Mouse (Mus musculus) kidney, adult 2 months (tissue): Measurements from ENCODE around the gene Ncbp3. TPM values are rescaled to one million over a fixed set of nuclear protein-coding genes. Genes with fewer than 3 reads are reported as not detected.

Source experiments
- DNase-seq: peaks from one replicate; pipeline ENCODE4 v3.0.0; 2021
- H3K27ac ChIP-seq: fragments of 200-500 bp; 2 replicates; pipeline ENCODE4 v1.5.1; 2012; ENCODE audit warnings: low read depth, low read length, control low read depth, inconsistent platforms; ENCODE audit not compliant: insufficient read depth
- H3K27me3 ChIP-seq: fragments of 200-500 bp; replicated peaks from 2 replicates; pipeline ENCODE4 v1.6.1; 2012; ENCODE audit warnings: mild to moderate bottlenecking, moderate library complexity, low read length, inconsistent platforms; ENCODE audit not compliant: control insufficient read depth, insufficient read depth
- H3K36me3 ChIP-seq: fragments of 200-500 bp; 2 replicates; pipeline ENCODE4 v1.6.1; 2012; ENCODE audit warnings: mild to moderate bottlenecking, moderate library complexity, low read length, inconsistent platforms; ENCODE audit not compliant: control insufficient read depth, insufficient read depth
- H3K4me1 ChIP-seq: fragments of 200-500 bp; 2 replicates; pipeline ENCODE4 v1.6.1; 2011; ENCODE audit warnings: low read length; ENCODE audit not compliant: control insufficient read depth, insufficient read depth
- H3K4me3 ChIP-seq: fragments of 200-500 bp; 2 replicates; pipeline ENCODE4 v1.5.1; 2011; ENCODE audit warnings: mild to moderate bottlenecking, low read depth, low read length, control low read depth; ENCODE audit not compliant: insufficient read depth
- CTCF ChIP-seq: fragments of 200-500 bp; conservative IDR thresholded peaks from 2 replicates; pipeline ENCODE4 v1.5.1; 2011; ENCODE audit warnings: low read depth, mild to moderate bottlenecking, control low read depth, low read length, moderate library complexity, mixed read lengths; ENCODE audit not compliant: insufficient read depth, insufficient read length
- POLR2A ChIP-seq: fragments of 200-500 bp; IDR thresholded peaks from one replicate; pipeline ENCODE4 v1.6.1; 2011; ENCODE audit warnings: low read depth, low read length, control low read depth
- WGBS: fragments of 180-500 bp; shearing (Covaris S2); methylation state at CpG from one replicate; pipeline ENCODE4 v1.1.7; 2018; 5-methylcytosine and 5-hydroxymethylcytosine counted together
- polyA plus RNA-seq: library from polyadenylated mRNA; depleted of rRNA; stranded (reverse); fragments of >200 nt; gene quantifications from 2 replicates; pipeline ENCODE4 v1.2.3, GENCODE M21; 2012

The Ncbp3 gene
- polyA plus RNA-seq, 1 experiment: 2.9 TPM

GRCm38 (mm10) chr11:73090283-73090682, 42.7 kb downstream of the Ncbp3 start, which contains the start of gene Itgae:
Itgae (plus strand) TSS chr11:73090583.
- H3K4me3 ChIP-seq: no peak within 1 kb of the TSS
- DNase-seq: no peak
- H3K36me3 ChIP-seq: no peaks in the 10 kb centered on the region
- 88% methylated on average over 4 of the region's 4 CpGs for WGBS
- no peak for TF ChIP-seq CTCF
- TF ChIP-seq POLR2A: no peak
- H3K27me3 ChIP-seq: no peaks in the 10 kb centered on the region
- peaks cover 2% of the 10 kb centered on the region; the same call in 1 of the 2 replicates for H3K4me1 ChIP-seq
- no peak within 1 kb of the TSS for H3K27ac ChIP-seq

- TF ChIP-seq CTCF: no peak
- TF ChIP-seq POLR2A: no peak
- no peak overlapping the region for H3K27ac ChIP-seq
- 96% methylated on average over 2 of the region's 2 CpGs for WGBS
- DNase-seq: no peak
- H3K27me3 ChIP-seq: no peaks in the 10 kb centered on the region
- H3K36me3 ChIP-seq: no peaks in the 10 kb centered on the region
- H3K4me3 ChIP-seq: no peak overlapping the region
- H3K4me1 ChIP-seq: no peaks in the 10 kb centered on the region
Observed at GRCm38 (mm10) chr11:73090826-73091225, 43.2 kb downstream of the Ncbp3 start.

- H3K4me1 ChIP-seq: no peaks in the 10 kb centered on the region
- no peaks in the 10 kb centered on the region for H3K36me3 ChIP-seq
- no peak for TF ChIP-seq POLR2A
- no peak for TF ChIP-seq CTCF
- DNase-seq: peak; percentile 34
- 57% methylated on average over 4 of the region's 4 CpGs for WGBS
- no peak overlapping the region for H3K4me3 ChIP-seq
- H3K27me3 ChIP-seq: no peaks in the 10 kb centered on the region
- no peak overlapping the region for H3K27ac ChIP-seq
Observed at GRCm38 (mm10) chr11:73092057-73092456, 44.5 kb downstream of the Ncbp3 start.

- H3K4me3 ChIP-seq: no peak overlapping the region
- 74% methylated on average over 7 of the region's 7 CpGs for WGBS
- TF ChIP-seq POLR2A (no peak), CTCF (no peak)
Observed at GRCm38 (mm10) chr11:73092877-73093276, 45.3 kb downstream of the Ncbp3 start.

GRCm38 (mm10) chr11:73094231-73094995, 46.8 kb downstream of the Ncbp3 start:
- Histone ChIP-seq H3K4me3 (no peak overlapping the region), H3K36me3 (no peaks in the 10 kb centered on the region), H3K27me3 (no peaks in the 10 kb centered on the region), H3K4me1 (no peaks in the 10 kb centered on the region), H3K27ac (no peak overlapping the region)
- TF ChIP-seq CTCF (no peak), POLR2A (no peak)
- no peak for DNase-seq
- WGBS: 81% methylated on average over 11 of the region's 11 CpGs

More at GRCm38 (mm10) chr11:73092877-73093276, 45.3 kb downstream of the Ncbp3 start:
- Histone ChIP-seq H3K4me1 (no peaks in the 10 kb centered on the region), H3K36me3 (no peaks in the 10 kb centered on the region), H3K27me3 (no peaks in the 10 kb centered on the region), H3K27ac (no peak overlapping the region)
- DNase-seq: no peak

GRCm38 (mm10) chr11:73098860-73099259, 51.3 kb downstream of the Ncbp3 start:
- no peak overlapping the region for H3K27ac ChIP-seq
- H3K36me3 ChIP-seq: no peaks in the 10 kb centered on the region
- no peaks in the 10 kb centered on the region for H3K27me3 ChIP-seq
- 60% methylated on average over 5 of the region's 5 CpGs for WGBS
- no peaks in the 10 kb centered on the region for H3K4me1 ChIP-seq
- TF ChIP-seq POLR2A: no peak
- TF ChIP-seq CTCF: no peak
- H3K4me3 ChIP-seq: no peak overlapping the region
- no peak for DNase-seq

GRCm38 (mm10) chr11:73099976-73100750, 52.6 kb downstream of the Ncbp3 start:
- no peak overlapping the region for H3K27ac ChIP-seq
- H3K36me3 ChIP-seq: no peaks in the 10 kb centered on the region
- no peak for DNase-seq
- TF ChIP-seq POLR2A (no peak), CTCF (no peak)
- H3K27me3 ChIP-seq: no peaks in the 10 kb centered on the region
- H3K4me3 ChIP-seq: no peak overlapping the region
- no peaks in the 10 kb centered on the region for H3K4me1 ChIP-seq
- WGBS: 80% methylated on average over 14 of the region's 14 CpGs
